Mouse (Mus musculus) lung, postnatal 0 days (tissue): ENCODE data around the gene Lrit3. TPM values are rescaled to one million over a fixed set of nuclear protein-coding genes. Genes with fewer than 3 reads are reported as not detected.
A peak's percentile ranks its signal among the peaks of the same experiment; 100 is the strongest.

ENCODE experiments used
- ATAC-seq: fragments of 200-750 bp; cut with Nextera tagmentation; 2 replicates; pipeline ENCODE4 v1.8.0; 2017; ENCODE audit warnings: moderate library complexity
- DNase-seq: peaks from one replicate; pipeline ENCODE4 v3.0.0-alpha.2; 2016; ENCODE audit warnings: low spot score
- H3K27ac ChIP-seq: fragments of 300-500 bp; sonication (generic); 2 replicates; pipeline ENCODE4 v1.5.1; 2014; ENCODE audit warnings: antibody characterized with exemption, mild to moderate bottlenecking, low read length, mixed read lengths
- H3K27me3 ChIP-seq: fragments of 300-500 bp; sonication (generic); replicated peaks from 2 replicates; pipeline ENCODE4 v1.6.1; 2014; ENCODE audit warnings: low read length, mixed read lengths; ENCODE audit not compliant: insufficient read depth
- H3K36me3 ChIP-seq: fragments of 300-500 bp; sonication (generic); 2 replicates; pipeline ENCODE4 v1.6.1; 2014; ENCODE audit warnings: low read length, mixed read lengths; ENCODE audit not compliant: insufficient read depth
- H3K4me1 ChIP-seq: fragments of 300-500 bp; sonication (generic); 2 replicates; pipeline ENCODE4 v1.6.1; 2014; ENCODE audit warnings: antibody characterized with exemption, low read depth, low read length, mixed read lengths; ENCODE audit not compliant: insufficient read depth
- H3K4me2 ChIP-seq: fragments of 300-500 bp; sonication (generic); replicated peaks from 2 replicates; pipeline ENCODE4 v1.6.1; 2014; ENCODE audit warnings: low read depth, mild to moderate bottlenecking, low read length, moderate library complexity, mixed read lengths
- H3K4me3 ChIP-seq: fragments of 300-500 bp; sonication (generic); 2 replicates; pipeline ENCODE4 v1.5.1; 2014; ENCODE audit warnings: low read depth, low read length
- H3K9ac ChIP-seq: fragments of 300-500 bp; sonication (generic); replicated peaks from 2 replicates; pipeline ENCODE4 v1.6.1; 2014; ENCODE audit warnings: low read depth, mild to moderate bottlenecking
- H3K9me3 ChIP-seq: fragments of 300-500 bp; sonication (generic); 2 replicates; pipeline ENCODE4 v1.6.1; 2016; ENCODE audit warnings: low read length, mixed read lengths
- CTCF ChIP-seq: IDR thresholded peaks from 2 replicates; pipeline ENCODE4 v1.5.1; 2016; ENCODE audit warnings: antibody characterized with exemption, mild to moderate bottlenecking
- EP300 ChIP-seq: IDR thresholded peaks from 2 replicates; pipeline ENCODE4 v1.6.1; 2016; ENCODE audit warnings: antibody characterized with exemption, mild to moderate bottlenecking, control low read depth
- WGBS: fragments of 180-500 bp; shearing (Covaris S2); extraction: QIAGEN DNeasy Blood & Tissue Kit; methylation state at CpG from one replicate; pipeline ENCODE4 v1.1.7; 2014; 5-methylcytosine and 5-hydroxymethylcytosine counted together
- polyA plus RNA-seq: library from polyadenylated mRNA; unstranded; fragments of >200 nt; fragmentation: Nextera tagmentation; extraction: Ambion mirVana; gene quantifications from 2 replicates; pipeline ENCODE4 v1.2.1, GENCODE M21; 2015

Lrit3 gene
- not detected in 2 replicates for polyA plus RNA-seq

- peak within 1 kb of the TSS; percentile 25 for H3K4me2 ChIP-seq
- H3K27me3 ChIP-seq: no peaks in the 10 kb centered on the region
- H3K4me1 ChIP-seq: no peaks in the 10 kb centered on the region
- WGBS: 57% methylated on average over 10 of the region's 10 CpGs
- no peaks in the 10 kb centered on the region for H3K36me3 ChIP-seq
- no peak within 1 kb of the TSS for H3K9ac ChIP-seq
- TF ChIP-seq CTCF (no peak), EP300 (no peak)
- no peak within 1 kb of the TSS for H3K27ac ChIP-seq
- DNase-seq (no peak), ATAC-seq (no peak)
- H3K4me3 ChIP-seq: no peak within 1 kb of the TSS
- no peaks in the 10 kb centered on the region for H3K9me3 ChIP-seq
These were observed at the start of gene Lrit3 for GRCm38 (mm10) chr3:129803765-129804164. Gene Lrit3, minus strand, starts transcription at chr3:129804030.

GRCm38 (mm10) chr3:129846846-129847245, 43.0 kb upstream of the Lrit3 start:
- Histone ChIP-seq H3K4me2 (no peak overlapping the region), H3K27ac (no peak overlapping the region), H3K9me3 (no peaks in the 10 kb centered on the region), H3K4me1 (no peaks in the 10 kb centered on the region), H3K4me3 (no peak overlapping the region), H3K9ac (no peak overlapping the region), H3K27me3 (no peaks in the 10 kb centered on the region), H3K36me3 (no peaks in the 10 kb centered on the region)
- ATAC-seq (no peak), DNase-seq (no peak)
- TF ChIP-seq EP300 (no peak), CTCF (no peak)
- 71% methylated on average over 7 of the region's 7 CpGs for WGBS

GRCm38 (mm10) chr3:129845868-129846267, 42.0 kb upstream of the Lrit3 start:
- Histone ChIP-seq H3K27me3 (no peaks in the 10 kb centered on the region), H3K27ac (no peak overlapping the region), H3K4me3 (no peak overlapping the region), H3K36me3 (no peaks in the 10 kb centered on the region), H3K4me1 (no peaks in the 10 kb centered on the region), H3K4me2 (no peak overlapping the region), H3K9ac (no peak overlapping the region), H3K9me3 (no peaks in the 10 kb centered on the region)
- 73% methylated on average over 2 of the region's 2 CpGs for WGBS
- TF ChIP-seq CTCF (no peak), EP300 (no peak)
- no peak for ATAC-seq
- DNase-seq: no peak

GRCm38 (mm10) chr3:129838017-129838416, 34.2 kb upstream of the Lrit3 start:
- Histone ChIP-seq H3K9me3 (no peaks in the 10 kb centered on the region), H3K4me2 (no peak overlapping the region), H3K27ac (no peak overlapping the region), H3K36me3 (no peaks in the 10 kb centered on the region), H3K9ac (no peak overlapping the region), H3K27me3 (no peaks in the 10 kb centered on the region), H3K4me3 (no peak overlapping the region), H3K4me1 (no peaks in the 10 kb centered on the region)
- ATAC-seq: no peak
- 38% methylated on average over 7 of the region's 7 CpGs for WGBS
- no peak for TF ChIP-seq EP300
- DNase-seq: no peak

- ATAC-seq: no peak
- no peak overlapping the region for H3K9ac ChIP-seq
- no peaks in the 10 kb centered on the region for H3K9me3 ChIP-seq
- no peak overlapping the region for H3K27ac ChIP-seq
- no peaks in the 10 kb centered on the region for H3K36me3 ChIP-seq
- H3K4me1 ChIP-seq: no peaks in the 10 kb centered on the region
- no peak for TF ChIP-seq EP300
- no peak for TF ChIP-seq CTCF
- no peak overlapping the region for H3K4me2 ChIP-seq
- H3K4me3 ChIP-seq: no peak overlapping the region
- DNase-seq: no peak
- 56% methylated on average over 6 of the region's 6 CpGs for WGBS
- no peaks in the 10 kb centered on the region for H3K27me3 ChIP-seq
These were observed 33.1 kb upstream of the Lrit3 start for GRCm38 (mm10) chr3:129836965-129837364.

- Histone ChIP-seq H3K9me3 (no peaks in the 10 kb centered on the region), H3K4me1 (no peaks in the 10 kb centered on the region), H3K4me2 (peak overlapping the region; percentile 49), H3K27ac (0 out of 2 replicates have a peak overlapping the region, but pooled peaks have one; percentile 26), H3K9ac (no peak overlapping the region), H3K4me3 (peak overlapping the region; percentile 22), H3K27me3 (no peaks in the 10 kb centered on the region), H3K36me3 (no peaks in the 10 kb centered on the region)
- peak; percentile 51 for ATAC-seq
- TF ChIP-seq EP300 (no peak), CTCF (no peak)
- DNase-seq: peak; percentile 71
- WGBS: 16% methylated on average over 11 of the region's 11 CpGs
These were observed 32.3 kb upstream of the Lrit3 start for GRCm38 (mm10) chr3:129836051-129836697.
